Mouse (Mus musculus): ENCODE measurements at regions not wholly inside any gene's neighbourhood (a gene's known extent, or its start where the extent isn't known, plus 50 kb on each side); places are given as distances from the start of the nearest gene placed in this dataset.

DNA sequence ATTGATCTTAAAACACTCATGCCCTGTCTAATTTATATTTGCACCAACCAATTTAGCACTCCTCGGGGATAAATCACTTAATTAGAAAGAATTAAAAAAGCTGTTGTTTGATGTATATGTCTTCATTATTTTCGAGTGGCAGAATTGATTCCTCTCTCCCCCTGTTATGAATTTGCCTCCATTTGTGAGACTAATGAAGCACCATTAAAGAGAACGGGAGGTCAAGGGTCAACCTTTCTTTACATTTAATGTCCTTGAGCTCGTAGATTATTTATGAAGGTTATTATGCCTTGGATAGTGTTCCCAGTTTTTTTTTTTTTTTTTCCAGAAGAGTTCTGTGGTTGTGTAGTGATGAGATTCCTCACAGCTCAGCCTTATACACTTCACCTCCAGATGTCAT lies 277.0 kb upstream of the Jag1 start:
- no peaks in the 10 kb centered on the region for H3K27me3 ChIP-seq (ENCODE audit: control insufficient read depth, insufficient read depth, low read length)
- WGBS: 60% methylated on average over 4 of the region's 4 CpGs
- ATAC-seq (ENCODE audit: low FRiP score, low TSS enrichment): no peak

DNA sequence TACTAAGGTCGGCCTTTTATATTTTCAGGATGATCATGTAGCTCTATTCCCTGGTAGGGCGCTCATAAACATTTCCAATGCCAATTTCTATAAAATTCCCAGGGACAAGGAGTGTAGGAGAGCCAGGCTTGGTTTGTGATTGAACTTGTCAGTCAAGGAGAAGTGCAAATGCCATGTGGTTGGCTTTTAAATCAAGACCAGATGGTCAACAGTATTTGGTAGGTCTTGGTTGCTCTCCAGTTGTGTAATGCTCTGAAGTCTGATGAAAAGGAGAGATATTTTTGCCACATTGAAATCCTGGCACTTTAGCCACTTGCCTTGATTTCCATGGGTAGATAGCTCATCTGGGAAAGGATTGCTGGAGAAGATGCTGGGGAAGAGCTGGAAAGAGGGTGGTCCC lies 263.4 kb upstream of the Jag1 start:
- Histone ChIP-seq H3K4me2 (replicated peaks; ENCODE audit: low read depth, low read length) (no peak overlapping the region), H3K9me3 (ENCODE audit: control insufficient read depth, low read length) (no peaks in the 10 kb centered on the region), H3K4me3 (ENCODE audit: low read length) (no peak overlapping the region), H3K27ac (ENCODE audit: low read depth, low read length) (no peak overlapping the region), H3K36me3 (ENCODE audit: control insufficient read depth, insufficient read depth, low read length) (no peaks in the 10 kb centered on the region), H3K9ac (ENCODE audit: low read depth, low read length) (no peak overlapping the region), H3K27me3 (ENCODE audit: control insufficient read depth, insufficient read depth, low read length) (no peaks in the 10 kb centered on the region), H3K4me1 (ENCODE audit: control insufficient read depth, insufficient read depth, low read length) (no peaks in the 10 kb centered on the region)
- no peak for ATAC-seq (ENCODE audit: low FRiP score, low TSS enrichment)
- 88% methylated on average over 2 of the region's 2 CpGs for WGBS

More for the DNA sequence above, 277.0 kb upstream of the Jag1 start:
- Histone ChIP-seq H3K9me3 (ENCODE audit: control insufficient read depth, low read length) (no peaks in the 10 kb centered on the region), H3K4me3 (ENCODE audit: low read length) (no peak overlapping the region), H3K27ac (ENCODE audit: low read depth, low read length) (no peak overlapping the region), H3K9ac (ENCODE audit: low read depth, low read length) (no peak overlapping the region), H3K36me3 (ENCODE audit: control insufficient read depth, insufficient read depth, low read length) (no peaks in the 10 kb centered on the region), H3K4me1 (ENCODE audit: control insufficient read depth, insufficient read depth, low read length) (no peaks in the 10 kb centered on the region), H3K4me2 (replicated peaks; ENCODE audit: low read depth, low read length) (no peak overlapping the region)

DNA sequence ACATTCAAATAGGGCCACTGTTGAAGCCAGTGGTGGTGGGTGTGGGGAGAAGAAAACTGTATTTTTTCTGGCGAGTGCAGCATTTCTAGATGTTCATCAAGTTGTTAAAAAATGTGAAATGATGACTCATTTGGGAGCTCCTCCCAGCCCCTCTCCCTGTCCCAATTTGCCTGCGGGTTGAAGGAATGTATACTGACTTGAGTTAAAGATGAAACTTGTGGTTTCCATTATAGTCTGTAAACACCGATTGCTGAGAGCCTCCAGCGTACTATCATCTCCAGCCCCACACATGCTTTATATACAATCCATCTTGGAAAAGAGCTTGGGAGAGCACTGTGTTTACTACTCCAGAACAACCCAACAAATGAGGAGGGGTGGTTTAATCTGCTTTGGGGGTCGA lies 258.9 kb upstream of the Jag1 start:
- Histone ChIP-seq H3K4me3 (ENCODE audit: low read length) (no peak overlapping the region), H3K27me3 (ENCODE audit: control insufficient read depth, insufficient read depth, low read length) (no peaks in the 10 kb centered on the region), H3K9ac (ENCODE audit: low read depth, low read length) (no peak overlapping the region), H3K9me3 (ENCODE audit: control insufficient read depth, low read length) (no peaks in the 10 kb centered on the region), H3K36me3 (ENCODE audit: control insufficient read depth, insufficient read depth, low read length) (no peaks in the 10 kb centered on the region), H3K4me1 (ENCODE audit: control insufficient read depth, insufficient read depth, low read length) (no peaks in the 10 kb centered on the region), H3K4me2 (replicated peaks; ENCODE audit: low read depth, low read length) (no peak overlapping the region), H3K27ac (ENCODE audit: low read depth, low read length) (no peak overlapping the region)
- WGBS: 80% methylated on average over 5 of the region's 5 CpGs
- ATAC-seq (ENCODE audit: low FRiP score, low TSS enrichment): no peak

DNA sequence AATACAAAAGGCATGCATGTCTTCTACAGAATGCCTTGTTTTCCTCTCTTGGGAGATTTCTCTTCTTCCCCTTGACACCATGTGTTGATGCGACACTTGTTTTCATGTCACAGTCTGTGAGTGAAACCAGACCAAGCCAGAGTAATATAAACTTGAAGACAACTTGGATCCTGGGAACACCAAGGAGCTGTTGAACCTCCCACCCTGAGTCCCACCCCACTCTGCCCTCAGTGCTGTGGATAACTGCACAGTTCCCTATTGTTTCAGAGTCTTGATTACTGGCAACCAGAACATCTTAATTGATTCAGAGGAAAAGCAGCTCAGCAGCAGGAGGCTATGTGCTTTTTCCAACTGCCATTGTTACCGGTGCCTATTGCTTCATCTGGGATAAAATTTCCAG lies 254.6 kb upstream of the Jag1 start:
- H3K27me3 ChIP-seq (ENCODE audit: control insufficient read depth, insufficient read depth, low read length): no peaks in the 10 kb centered on the region
- 84% methylated on average over 2 of the region's 2 CpGs for WGBS
- H3K27ac ChIP-seq (ENCODE audit: low read depth, low read length): no peak overlapping the region
- H3K9ac ChIP-seq (ENCODE audit: low read depth, low read length): no peak overlapping the region
- H3K36me3 ChIP-seq (ENCODE audit: control insufficient read depth, insufficient read depth, low read length): no peaks in the 10 kb centered on the region
- ATAC-seq (ENCODE audit: low FRiP score, low TSS enrichment): no peak
- no peaks in the 10 kb centered on the region for H3K4me1 ChIP-seq (ENCODE audit: control insufficient read depth, insufficient read depth, low read length)
- no peak overlapping the region for H3K4me3 ChIP-seq (ENCODE audit: low read length)
- no peaks in the 10 kb centered on the region for H3K9me3 ChIP-seq (ENCODE audit: control insufficient read depth, low read length)
- no peak overlapping the region for H3K4me2 ChIP-seq (replicated peaks; ENCODE audit: low read depth, low read length)

DNA sequence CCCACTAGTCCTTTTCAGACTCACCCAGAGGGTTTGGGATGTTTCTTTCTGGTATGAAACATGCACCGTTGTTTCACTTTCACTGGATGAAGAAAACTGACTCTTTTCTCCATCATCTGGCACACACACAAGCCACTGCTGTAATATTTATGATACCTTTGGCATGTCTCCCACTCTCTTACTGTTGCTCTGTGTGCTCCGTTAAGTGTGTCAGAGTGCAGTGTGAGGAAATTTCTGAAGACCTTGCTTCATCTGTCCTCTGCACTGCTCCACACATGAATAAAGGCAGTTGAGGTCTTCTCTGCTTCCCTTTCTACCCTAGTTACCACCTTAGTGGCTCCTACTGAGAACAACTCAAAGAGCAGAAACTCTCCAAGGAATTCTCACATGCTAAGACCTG lies 246.6 kb upstream of the Jag1 start:
- H3K36me3 ChIP-seq (ENCODE audit: control insufficient read depth, insufficient read depth, low read length): no peaks in the 10 kb centered on the region
- H3K4me2 ChIP-seq (replicated peaks; ENCODE audit: low read depth, low read length): no peak overlapping the region
- 66% methylated on average over 2 of the region's 2 CpGs for WGBS
- H3K9me3 ChIP-seq (ENCODE audit: control insufficient read depth, low read length): no peaks in the 10 kb centered on the region
- no peak overlapping the region for H3K4me3 ChIP-seq (ENCODE audit: low read length)
- H3K9ac ChIP-seq (ENCODE audit: low read depth, low read length): no peak overlapping the region
- H3K27me3 ChIP-seq (ENCODE audit: control insufficient read depth, insufficient read depth, low read length): no peaks in the 10 kb centered on the region
- no peak for ATAC-seq (ENCODE audit: low FRiP score, low TSS enrichment)
- H3K4me1 ChIP-seq (ENCODE audit: control insufficient read depth, insufficient read depth, low read length): no peaks in the 10 kb centered on the region
- H3K27ac ChIP-seq (ENCODE audit: low read depth, low read length): no peak overlapping the region

DNA sequence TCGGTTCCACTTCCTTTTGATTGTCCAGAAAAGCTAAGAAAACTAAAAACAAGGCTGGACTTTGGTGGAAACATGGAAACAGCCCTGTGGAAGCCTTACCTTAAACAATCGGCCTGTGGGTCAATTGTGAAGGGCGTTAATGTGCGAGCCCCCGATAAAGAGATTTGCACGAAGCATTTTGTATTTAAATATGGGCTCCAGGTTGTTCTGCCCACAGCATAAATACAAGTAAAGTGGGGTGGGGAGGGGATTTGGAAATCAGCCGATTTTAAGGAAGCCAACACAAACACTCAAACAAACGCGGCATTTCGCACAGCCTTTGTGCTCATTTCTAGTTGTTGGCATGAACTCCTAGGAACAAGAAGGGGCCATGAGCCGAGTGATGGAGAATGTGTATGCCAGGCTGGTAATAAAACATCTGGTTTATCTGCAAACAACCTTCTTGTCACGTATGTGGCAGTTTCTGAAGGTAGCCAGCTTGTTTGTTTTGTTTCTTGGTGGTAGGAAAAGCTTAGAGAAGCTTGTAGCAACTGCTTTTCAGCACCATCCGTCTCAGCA lies 240.8 kb upstream of the Jag1 start:
- Histone ChIP-seq H3K9me3 (ENCODE audit: control insufficient read depth, low read length) (no peaks in the 10 kb centered on the region), H3K4me3 (ENCODE audit: low read length) (no peak overlapping the region), H3K4me2 (replicated peaks; ENCODE audit: low read depth, low read length) (no peak overlapping the region), H3K4me1 (ENCODE audit: control insufficient read depth, insufficient read depth, low read length) (no peaks in the 10 kb centered on the region), H3K9ac (ENCODE audit: low read depth, low read length) (no peak overlapping the region), H3K27ac (ENCODE audit: low read depth, low read length) (no peak overlapping the region), H3K36me3 (ENCODE audit: control insufficient read depth, insufficient read depth, low read length) (no peaks in the 10 kb centered on the region), H3K27me3 (ENCODE audit: control insufficient read depth, insufficient read depth, low read length) (no peaks in the 10 kb centered on the region)
- 59% methylated on average over 13 of the region's 13 CpGs for WGBS
- no peak for ATAC-seq (ENCODE audit: low FRiP score, low TSS enrichment)

DNA sequence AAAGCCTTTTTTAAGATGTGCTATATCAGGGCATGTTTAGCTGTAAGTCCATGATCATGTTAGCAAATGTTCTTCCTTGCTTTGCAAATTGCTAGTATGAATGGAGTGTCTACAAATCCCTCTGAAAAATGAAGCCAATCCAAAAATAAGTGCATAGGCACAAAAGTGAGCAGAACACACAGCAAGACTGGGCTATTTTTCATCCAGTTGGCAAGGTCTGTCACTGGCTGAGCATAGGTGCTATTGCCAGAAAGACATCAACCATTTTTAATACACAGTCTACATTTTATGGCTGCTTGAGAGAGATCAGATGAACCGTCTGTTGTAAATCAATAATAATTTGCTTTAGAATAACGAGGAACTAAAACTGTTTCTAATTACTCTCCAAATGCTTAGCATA lies 227.3 kb upstream of the Jag1 start:
- whole genome bisulfite sequencing: 51% methylated on average over 2 of the region's 2 CpGs
- no peak overlapping the region for H3K4me2 ChIP-seq (replicated peaks; ENCODE audit: low read depth, low read length)

DNA sequence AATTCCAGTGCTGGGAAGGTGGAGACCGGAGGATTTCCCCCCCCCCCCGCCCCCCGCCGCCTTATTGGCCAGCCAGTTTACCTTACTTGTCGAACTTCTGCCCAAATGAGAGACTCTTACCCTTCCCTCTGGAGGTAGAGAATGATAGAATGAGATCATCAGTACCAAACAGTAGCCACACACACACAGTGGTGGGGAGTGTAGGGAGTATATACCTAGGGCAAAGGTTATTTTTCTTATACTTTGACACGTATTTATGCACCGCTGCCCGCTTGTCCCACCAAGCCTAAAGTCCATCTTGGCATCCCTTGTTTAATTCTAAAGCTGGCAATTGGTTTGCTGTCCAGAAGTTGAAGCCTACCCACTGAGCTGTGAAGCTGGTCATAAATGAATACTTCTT lies 213.6 kb upstream of the Jag1 start:
- Histone ChIP-seq H3K27ac (ENCODE audit: low read depth, low read length) (no peak overlapping the region), H3K9ac (ENCODE audit: low read depth, low read length) (no peak overlapping the region), H3K9me3 (ENCODE audit: control insufficient read depth, low read length) (no peaks in the 10 kb centered on the region), H3K4me2 (replicated peaks; ENCODE audit: low read depth, low read length) (no peak overlapping the region), H3K27me3 (ENCODE audit: control insufficient read depth, insufficient read depth, low read length) (no peaks in the 10 kb centered on the region), H3K4me3 (ENCODE audit: low read length) (no peak overlapping the region), H3K36me3 (ENCODE audit: control insufficient read depth, insufficient read depth, low read length) (no peaks in the 10 kb centered on the region), H3K4me1 (ENCODE audit: control insufficient read depth, insufficient read depth, low read length) (no peaks in the 10 kb centered on the region)
- 90% methylated on average over 8 of the region's 8 CpGs for WGBS
- ATAC-seq (ENCODE audit: low FRiP score, low TSS enrichment): no peak

More for the DNA sequence above, 227.3 kb upstream of the Jag1 start:
- H3K9ac ChIP-seq (ENCODE audit: low read depth, low read length): no peak overlapping the region
- no peaks in the 10 kb centered on the region for H3K36me3 ChIP-seq (ENCODE audit: control insufficient read depth, insufficient read depth, low read length)
- H3K4me1 ChIP-seq (ENCODE audit: control insufficient read depth, insufficient read depth, low read length): no peaks in the 10 kb centered on the region
- H3K27me3 ChIP-seq (ENCODE audit: control insufficient read depth, insufficient read depth, low read length): no peaks in the 10 kb centered on the region
- H3K9me3 ChIP-seq (ENCODE audit: control insufficient read depth, low read length): no peaks in the 10 kb centered on the region
- no peak overlapping the region for H3K4me3 ChIP-seq (ENCODE audit: low read length)
- H3K27ac ChIP-seq (ENCODE audit: low read depth, low read length): no peak overlapping the region
- no peak for ATAC-seq (ENCODE audit: low FRiP score, low TSS enrichment)

DNA sequence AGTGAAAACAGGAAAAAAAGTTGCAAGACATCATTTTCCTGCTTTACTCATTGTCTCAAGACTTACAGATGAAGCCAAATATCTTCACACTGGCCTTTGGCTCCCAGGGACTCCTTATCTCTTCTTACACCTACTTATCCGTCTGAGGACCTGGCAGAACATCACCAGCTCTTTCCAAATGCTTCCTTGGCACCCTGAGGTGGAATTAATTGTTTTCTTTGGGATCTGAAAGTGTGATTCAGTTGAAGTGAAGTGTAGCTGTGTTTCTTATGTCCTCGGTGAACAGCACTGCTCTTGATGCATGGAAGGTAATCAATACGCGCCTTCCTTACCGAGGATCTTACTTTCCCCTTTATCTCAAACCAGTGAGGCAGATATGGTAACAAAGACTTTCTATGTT lies 207.0 kb upstream of the Jag1 start:
- WGBS: 77% methylated on average over 5 of the region's 5 CpGs
- Histone ChIP-seq H3K27ac (ENCODE audit: low read depth, low read length) (no peak overlapping the region), H3K4me2 (replicated peaks; ENCODE audit: low read depth, low read length) (no peak overlapping the region), H3K36me3 (ENCODE audit: control insufficient read depth, insufficient read depth, low read length) (no peaks in the 10 kb centered on the region), H3K9ac (ENCODE audit: low read depth, low read length) (no peak overlapping the region), H3K4me1 (ENCODE audit: control insufficient read depth, insufficient read depth, low read length) (no peaks in the 10 kb centered on the region), H3K4me3 (ENCODE audit: low read length) (no peak overlapping the region), H3K27me3 (ENCODE audit: control insufficient read depth, insufficient read depth, low read length) (no peaks in the 10 kb centered on the region), H3K9me3 (ENCODE audit: control insufficient read depth, low read length) (no peaks in the 10 kb centered on the region)
- no peak for ATAC-seq (ENCODE audit: low FRiP score, low TSS enrichment)

Data from kidney, embryonic 14.5 days (tissue).